Mouse (Mus musculus): Measurements from ENCODE around the gene Arid5b. TPM values are rescaled to one million over a fixed set of nuclear protein-coding genes. Genes with fewer than 3 reads are reported as not detected.

Arid5b gene
- polyA plus RNA-seq (2012; rRNA removed): 1.2 and 1.5 TPM in 2 replicates

GRCm38 (mm10) chr10:68278632-68279361, at the start of gene Arid5b:
TSS of gene Arid5b (minus strand) at chr10:68278740.

